ENCODE assay signal across 8 mouse cellular contexts in the genomic region with DNA sequence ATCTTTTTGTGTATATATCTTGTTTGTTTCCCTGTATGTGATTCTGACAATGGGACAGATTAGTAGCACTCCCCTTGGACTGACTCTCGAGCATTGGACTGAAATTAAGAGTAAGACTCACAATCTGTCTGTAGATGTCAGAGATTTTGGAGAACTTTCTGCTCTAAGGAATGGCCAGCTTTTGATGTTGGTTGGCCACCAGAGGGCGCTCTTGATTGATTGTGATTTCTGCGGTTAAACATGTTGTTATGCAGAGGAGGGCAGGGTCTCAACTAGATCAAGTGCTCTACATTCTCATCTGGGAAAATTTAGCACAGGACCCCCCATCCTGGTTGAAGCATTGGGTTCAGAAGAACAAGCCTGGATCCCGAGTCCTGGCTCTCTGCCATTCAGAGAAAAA.
A peak's percentile ranks its signal among the peaks of the same experiment; 100 is the strongest.
DNase-seq lines count a peak whose midpoint lies in the region; ATAC-seq and TF ChIP-seq lines count a peak whose summit lies in the region.

No protein-coding gene starts in this region.

- no peaks in the 10 kb centered on the region for H3K36me3 ChIP-seq in kidney, adult 2 months (ENCODE audit: control insufficient read depth, insufficient read depth, low read length)
- no peaks in the 10 kb centered on the region for H3K36me3 ChIP-seq in kidney, embryonic 16.5 days (ENCODE audit: insufficient read depth, low read length)
- H3K36me3 ChIP-seq in G1E (replicated peaks): no peaks in the 10 kb centered on the region

- peaks cover 2% of the 10 kb centered on the region; the same call in 1 of the 2 replicates for H3K4me1 ChIP-seq in kidney, adult 2 months (ENCODE audit: control insufficient read depth, insufficient read depth, low read length)
- no peaks in the 10 kb centered on the region for H3K4me1 ChIP-seq in kidney, embryonic 16.5 days (ENCODE audit: insufficient read depth, low read length)
- no peaks in the 10 kb centered on the region for H3K4me1 ChIP-seq in G1E (ENCODE audit: insufficient read depth, low read depth, low read length)
- no peaks in the 10 kb centered on the region for H3K4me1 ChIP-seq in bone marrow, adult 2 months (ENCODE audit: control insufficient read depth, insufficient read depth, low read length)

- TF ChIP-seq POLR2A in kidney, adult 2 months (IDR thresholded peaks at IDR 0.05; ENCODE audit: low read depth, low read length): no peak
- no peak for TF ChIP-seq POLR2A in bone marrow, adult 2 months (IDR thresholded peaks at IDR 0.05; ENCODE audit: borderline replicate concordance, control insufficient read depth, low read depth, low read length)

- peaks cover 14% of the 10 kb centered on the region for H3K9me3 ChIP-seq in kidney, embryonic 16.5 days (ENCODE audit: low read length)
- H3K9me3 ChIP-seq in G1E (replicated peaks): no peaks in the 10 kb centered on the region

- no peak overlapping the region for H3K27ac ChIP-seq in kidney, adult 2 months (ENCODE audit: insufficient read depth, low read depth, low read length)
- H3K27ac ChIP-seq in kidney, embryonic 16.5 days (ENCODE audit: low read length): no peak overlapping the region
- H3K27ac ChIP-seq in bone marrow, adult 2 months (ENCODE audit: control insufficient read depth, insufficient read depth, low read depth, low read length, poor library complexity): no peak overlapping the region

- 82% methylated on average over 4 of the region's 4 CpGs for WGBS in kidney, adult 2 months
- 85% methylated on average over 4 of the region's 4 CpGs for WGBS in kidney, embryonic 16.5 days
- 55% methylated on average over 4 of the region's 4 CpGs for WGBS in bone marrow, adult 2 months

- H3K9ac ChIP-seq in kidney, embryonic 16.5 days (replicated peaks; ENCODE audit: low read length): no peak overlapping the region

- no peak overlapping the region for H3K4me2 ChIP-seq in kidney, embryonic 16.5 days (replicated peaks; ENCODE audit: low read depth, low read length)

- ATAC-seq in kidney, embryonic 16.5 days (ENCODE audit: low FRiP score, low TSS enrichment): no peak
- no peak for ATAC-seq in G1E (ENCODE audit: extremely low read depth, insufficient number of reproducible peaks, low FRiP score, poor library complexity, severe bottlenecking)

- H3K4me3 ChIP-seq in kidney, adult 2 months (ENCODE audit: insufficient read depth, low read depth, low read length): no peak overlapping the region
- no peak overlapping the region for H3K4me3 ChIP-seq in kidney, embryonic 16.5 days (ENCODE audit: low read length)
- H3K4me3 ChIP-seq in G1E (ENCODE audit: low read depth, low read length): no peak overlapping the region
- H3K4me3 ChIP-seq in bone marrow, adult 2 months (replicated peaks; ENCODE audit: control insufficient read depth, low read depth, low read length): no peak overlapping the region

- no peaks in the 10 kb centered on the region for H3K27me3 ChIP-seq in kidney, adult 2 months (replicated peaks; ENCODE audit: control insufficient read depth, insufficient read depth, low read length)
- no peaks in the 10 kb centered on the region for H3K27me3 ChIP-seq in kidney, embryonic 16.5 days (ENCODE audit: insufficient read depth, low read length)
- H3K27me3 ChIP-seq in G1E (ENCODE audit: insufficient read depth, low read length): peaks cover 2% of the 10 kb centered on the region; the same call in 1 of the 2 replicates

- peak; percentile 45 for TF ChIP-seq CTCF in kidney, adult 2 months (conservative IDR thresholded peaks at IDR 0.05; ENCODE audit: insufficient read depth, insufficient read length, low read depth, low read length)
- 0 out of 2 replicates have a peak, but pooled peaks have one; percentile 6 for TF ChIP-seq CTCF in G1E (IDR thresholded peaks at IDR 0.05; ENCODE audit: low read depth, low read length)
- 0 out of 2 replicates have a peak, but pooled peaks have one; percentile 6 for TF ChIP-seq CTCF in bone marrow, adult 2 months (IDR thresholded peaks at IDR 0.05; ENCODE audit: control insufficient read depth, insufficient read depth, low read length)

- peak; percentile 54 for DNase-seq in kidney, adult 2 months
- DNase-seq in G1E (ENCODE audit: low spot score): no peak
- peak; percentile 48 for DNase-seq in lung, postnatal 10 days
- DNase-seq in cerebellum, adult 8-10 months: no peak
- no peak for DNase-seq in layer of hippocampus, adult 8-10 months (ENCODE audit: low spot score in 2 of 2)
- DNase-seq in frontal cortex, postnatal 14 days (ENCODE audit: low spot score in 2 of 2): no peak

Comparison
In these comparisons a context has a peak if more than half of its experiments do, and no peak if none do; other contexts are left out.
1. DNase-seq: peak in kidney, adult 2 months (single experiment) and lung, postnatal 10 days (single experiment); none in G1E (single experiment), cerebellum, adult 8-10 months (single experiment), layer of hippocampus, adult 8-10 months (0 of 2) and frontal cortex, postnatal 14 days (0 of 2).
2. Peak in every context shown above with its lines, with median percentiles within 50 percentile points of each other: CTCF ChIP-seq.